Mouse (Mus musculus) cerebellum, adult 8-10 months (tissue): ENCODE results near the gene Rras2.
A peak's percentile ranks its signal among the peaks of the same experiment; 100 is the strongest.

Experiments used
- DNase-seq: peaks from one replicate; pipeline ENCODE4 v3.0.0; 2022

Gene Rras2

DNA sequence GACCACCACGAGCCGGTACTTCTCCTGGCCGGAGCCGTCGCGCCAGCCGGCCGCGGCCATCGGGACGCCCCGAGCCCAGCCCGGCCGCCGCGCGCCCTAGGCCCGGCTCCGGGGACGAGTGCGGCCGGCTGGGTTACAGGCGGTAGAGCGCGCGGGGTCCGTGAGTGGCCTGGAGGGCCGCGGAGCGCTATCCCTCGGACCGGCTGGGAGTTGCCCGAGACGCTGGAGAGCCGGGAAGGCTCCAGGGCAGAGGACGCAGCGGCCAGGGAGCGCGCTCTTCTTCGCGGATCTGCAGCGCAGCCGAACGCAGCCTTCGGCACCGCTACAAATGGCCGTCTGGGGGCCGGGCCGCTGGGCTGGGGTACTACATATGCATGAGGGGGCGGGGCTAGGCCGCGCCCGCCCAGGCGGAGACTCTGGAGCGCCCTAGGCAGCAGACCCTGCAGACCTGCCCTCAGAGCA, at the start of gene Rras2:
Gene Rras2 (minus strand): TSS at position 338 of the 462 bp plus-strand sequence.
- DNase-seq, result peak; percentile 82

DNA sequence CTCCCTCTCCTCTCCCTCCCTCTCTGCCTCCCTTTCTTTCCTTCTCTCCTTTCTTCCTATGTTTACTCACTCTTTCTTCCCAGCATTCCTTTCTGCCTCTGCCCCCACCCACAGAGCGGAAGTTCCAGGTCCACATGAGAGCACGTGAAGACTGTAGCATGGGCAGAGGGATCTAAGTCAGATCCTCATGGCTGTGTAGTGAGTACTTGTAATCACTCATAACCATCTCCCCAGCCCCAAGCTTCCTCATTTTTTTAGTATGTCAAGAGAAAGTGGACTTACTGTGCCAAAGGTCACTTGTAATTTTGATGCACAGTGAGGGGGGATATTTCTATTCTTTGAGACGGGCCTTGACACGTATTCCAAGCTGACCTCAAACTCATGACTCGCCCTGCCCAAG, 45.4 kb upstream of the Rras2 start:
- no peak for DNase-seq

DNA sequence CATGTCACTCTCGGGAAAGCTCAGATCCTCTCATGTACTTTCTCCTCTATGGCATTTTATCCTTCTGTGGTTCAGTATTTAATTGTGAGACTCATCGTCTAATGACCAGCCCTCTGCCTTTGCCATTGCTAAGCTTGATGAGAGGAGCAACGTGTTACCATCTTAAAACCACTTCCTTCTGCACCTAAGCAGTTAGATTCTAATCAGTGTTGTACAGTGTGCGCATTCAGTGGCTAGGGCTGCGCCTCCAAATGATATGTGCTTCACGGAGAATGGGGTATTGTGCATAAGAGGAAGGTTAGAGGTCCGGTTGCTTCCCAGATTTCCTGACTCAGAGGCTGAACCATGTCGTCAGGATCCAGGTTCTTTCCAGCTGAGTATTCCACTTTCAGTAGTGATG, 43.5 kb upstream of the Rras2 start:
- DNase-seq, result no peak

DNA sequence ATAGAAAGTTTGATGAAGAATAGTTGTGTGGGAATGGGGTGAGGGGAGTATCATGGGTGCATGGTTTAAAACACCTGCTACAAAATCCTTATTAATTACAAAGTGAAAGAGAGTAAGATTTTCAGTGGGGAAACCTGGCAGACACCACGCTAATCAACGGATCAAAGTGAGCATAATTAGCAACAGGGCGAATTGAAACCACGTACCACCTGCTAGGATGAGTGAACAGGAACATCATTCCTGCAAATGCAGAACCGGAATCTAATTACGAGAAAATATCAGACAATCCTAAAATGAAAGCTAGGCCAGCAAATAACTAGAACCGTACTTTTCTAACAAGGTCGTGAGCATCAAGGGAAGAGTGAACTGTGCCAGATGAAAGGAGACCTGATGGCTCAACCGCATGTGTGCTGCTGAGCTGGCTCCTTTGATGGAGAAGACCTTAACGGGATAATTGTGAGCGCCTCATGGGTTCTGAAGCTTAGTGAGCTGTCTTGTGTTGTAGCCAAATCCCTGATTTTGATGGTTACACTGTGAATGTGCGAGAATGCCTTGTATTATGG, 40.2 kb upstream of the Rras2 start:
- no peak for DNase-seq

DNA sequence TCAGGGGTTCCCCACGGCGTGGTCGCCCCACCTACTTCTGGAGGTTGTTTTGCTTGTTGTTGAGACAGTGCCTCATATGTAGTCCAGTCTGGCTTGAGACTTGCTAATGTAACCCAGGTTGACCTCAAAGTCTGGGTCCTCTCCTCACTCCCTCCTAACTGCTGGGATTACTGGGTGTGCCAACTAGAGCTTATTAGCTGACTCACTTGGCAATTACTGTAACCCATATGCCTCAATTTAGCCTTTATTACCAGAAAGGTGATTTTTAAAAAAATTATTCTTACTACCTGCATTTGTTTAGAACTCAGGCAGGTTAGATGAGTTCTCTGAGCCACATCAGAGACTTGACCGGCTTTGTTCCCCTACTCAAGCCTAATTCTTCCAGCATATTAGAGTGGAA, 38.8 kb upstream of the Rras2 start:
- DNase-seq, result no peak

DNA sequence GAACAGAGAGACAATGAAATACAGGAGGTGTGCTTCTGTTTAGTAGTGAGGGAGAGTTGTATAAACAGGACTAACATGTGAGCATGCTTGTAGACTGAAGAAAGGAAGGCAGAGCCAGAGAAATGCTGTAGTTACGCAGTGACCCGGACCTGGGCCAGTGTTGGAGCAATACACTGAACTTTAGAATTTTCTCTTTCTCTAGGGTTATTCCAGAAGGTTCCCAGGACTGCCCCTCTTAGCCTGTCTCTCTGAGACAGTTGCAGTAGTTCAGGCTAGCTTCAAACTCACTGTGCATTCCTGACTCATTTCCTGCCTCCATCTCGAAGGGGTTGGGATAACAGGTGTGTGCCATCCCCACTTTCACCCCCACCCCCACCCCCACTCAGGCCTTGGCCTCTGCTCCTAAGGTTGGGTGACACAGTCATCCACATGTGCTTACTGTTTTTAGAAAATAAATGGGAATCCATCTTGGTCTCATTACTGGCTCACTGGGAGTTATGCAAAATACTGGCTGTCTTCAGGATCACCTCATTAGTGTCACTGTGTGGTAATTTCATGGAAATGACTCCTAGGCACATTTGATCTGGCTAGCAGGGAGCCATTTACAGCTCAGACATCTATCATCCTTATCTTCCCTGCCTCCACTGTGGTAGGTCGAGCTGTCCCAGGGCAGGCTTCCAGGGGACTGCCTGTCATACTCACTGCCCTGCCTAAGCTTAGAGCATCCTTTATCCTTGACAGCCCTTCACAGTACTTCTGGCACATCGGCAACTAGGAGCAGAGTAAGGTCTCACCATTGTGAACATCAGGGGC, 37.7 kb upstream of the Rras2 start:
- no peak for DNase-seq

DNA sequence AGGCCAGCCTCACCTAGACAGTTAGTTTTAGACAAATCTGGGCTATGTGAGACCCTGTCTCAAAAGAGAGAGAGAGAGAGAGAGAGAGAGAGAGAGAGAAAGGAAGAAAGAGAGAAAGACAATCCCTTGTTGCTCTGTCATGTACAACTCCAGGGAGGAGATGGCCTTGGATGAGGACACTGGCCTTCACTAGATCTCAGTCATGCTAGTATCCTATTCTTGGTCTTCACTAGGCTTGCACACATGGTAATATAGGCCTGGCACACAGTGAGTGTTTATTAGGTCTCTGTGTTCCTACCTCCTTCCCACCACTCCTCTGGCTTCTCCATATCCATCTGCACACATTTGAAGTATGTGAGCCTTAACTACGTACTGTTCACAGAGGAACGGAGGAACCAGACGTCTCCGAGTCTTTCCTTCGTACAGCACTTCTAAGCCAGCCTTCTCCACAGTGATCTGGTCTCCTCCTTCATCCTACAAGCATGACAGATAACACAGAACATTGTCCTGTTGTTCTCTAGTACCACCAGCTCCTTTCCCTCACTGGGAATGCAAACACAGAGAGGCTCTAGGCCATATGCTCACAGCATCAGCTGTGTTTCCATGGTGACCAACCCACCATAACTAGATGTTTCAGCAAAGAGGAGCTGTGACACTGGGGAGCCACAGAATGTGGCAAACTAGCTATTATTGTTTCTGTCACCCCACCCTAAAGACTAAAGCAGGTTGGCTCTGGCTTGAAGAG, 33.6 kb upstream of the Rras2 start:
- no peak for DNase-seq

DNA sequence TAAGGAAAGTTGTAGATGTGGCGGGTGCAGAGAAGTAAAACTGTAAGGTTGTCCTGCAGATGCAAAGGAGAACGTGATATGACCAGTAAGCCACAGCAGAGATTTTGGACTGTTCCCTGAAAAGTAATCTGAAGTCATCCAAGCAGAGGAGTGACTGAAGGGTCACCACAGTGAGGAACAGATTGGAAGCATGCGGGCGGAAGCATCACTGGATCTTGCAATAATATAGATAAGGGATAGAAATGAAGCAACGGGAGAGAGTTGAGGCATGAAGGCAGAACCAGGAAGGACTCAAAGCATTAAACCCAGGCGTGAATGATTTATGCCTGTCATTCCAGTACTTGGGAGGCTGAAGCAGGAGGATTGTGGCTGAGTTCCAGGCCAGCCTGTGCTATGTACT, 32.0 kb upstream of the Rras2 start:
- no peak for DNase-seq

DNA sequence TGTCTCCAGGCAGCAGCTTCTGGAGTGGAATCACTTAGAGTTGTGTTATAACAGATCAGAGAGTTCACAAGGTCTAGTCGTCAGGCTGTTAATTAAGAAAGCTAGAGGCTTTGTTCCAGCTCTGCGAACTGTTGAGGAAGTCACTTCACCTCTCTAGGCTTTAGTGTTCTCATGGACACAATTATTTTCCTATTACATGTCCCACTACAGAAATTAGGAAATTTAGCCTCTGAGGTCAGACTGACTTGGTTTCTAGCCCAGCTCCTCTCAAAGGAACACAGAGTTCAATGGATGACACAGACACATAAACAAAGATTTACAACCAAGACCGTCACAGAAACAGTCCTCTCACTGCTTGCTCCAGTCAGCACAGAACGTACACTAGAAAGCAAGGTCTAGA, 31.6 kb upstream of the Rras2 start:
- no peak for DNase-seq

DNA sequence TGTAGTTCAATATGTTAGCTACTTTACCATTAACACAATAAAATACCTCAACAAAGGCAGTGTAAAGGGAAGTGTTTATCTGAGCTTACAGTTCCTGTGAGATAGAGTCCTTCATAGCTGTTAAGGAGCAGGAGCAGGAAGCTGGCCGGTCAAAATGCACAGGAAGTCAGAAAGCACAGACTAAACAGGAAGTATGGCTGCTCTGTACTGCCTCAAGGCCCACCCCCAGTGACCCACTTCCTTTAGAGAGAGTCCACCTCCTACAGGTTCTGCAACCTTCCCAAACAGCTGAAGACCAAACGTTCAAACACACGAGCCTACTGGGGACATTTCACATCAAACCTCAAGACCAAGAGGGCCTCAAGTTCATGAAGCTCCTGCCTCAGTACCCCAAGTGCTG, 28.3 kb upstream of the Rras2 start:
- DNase-seq, result no peak

DNA sequence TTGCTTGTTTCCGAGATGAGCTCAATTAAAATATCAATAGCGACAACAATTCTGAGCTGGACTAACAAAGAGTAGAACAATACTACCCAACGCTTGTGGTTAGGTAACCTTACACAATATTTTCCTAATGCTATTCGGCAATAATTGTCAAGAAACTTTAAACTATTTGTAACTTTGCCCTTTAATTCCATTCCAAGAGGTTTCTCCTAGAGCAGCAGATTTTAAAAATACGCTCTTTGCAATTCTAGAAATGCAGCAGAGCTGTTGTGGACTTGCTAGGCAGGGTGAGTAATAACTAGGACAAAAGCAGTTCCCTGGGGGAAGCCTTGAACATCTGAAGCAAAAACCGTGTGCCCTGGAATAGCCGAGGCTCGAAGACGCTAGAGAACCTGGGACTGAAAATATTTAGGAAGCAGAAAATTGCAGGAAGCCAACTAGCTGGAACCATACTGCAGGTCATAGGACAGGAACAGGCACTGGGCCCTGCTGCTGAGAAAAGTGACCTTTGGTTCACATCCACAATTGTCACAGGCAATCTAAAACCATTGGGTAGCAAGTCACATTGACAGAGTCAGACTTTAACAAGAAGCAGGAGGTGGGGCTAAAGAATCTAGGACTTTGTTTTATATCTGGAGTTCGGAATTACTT, 24.7 kb upstream of the Rras2 start:
- DNase-seq, result no peak

DNA sequence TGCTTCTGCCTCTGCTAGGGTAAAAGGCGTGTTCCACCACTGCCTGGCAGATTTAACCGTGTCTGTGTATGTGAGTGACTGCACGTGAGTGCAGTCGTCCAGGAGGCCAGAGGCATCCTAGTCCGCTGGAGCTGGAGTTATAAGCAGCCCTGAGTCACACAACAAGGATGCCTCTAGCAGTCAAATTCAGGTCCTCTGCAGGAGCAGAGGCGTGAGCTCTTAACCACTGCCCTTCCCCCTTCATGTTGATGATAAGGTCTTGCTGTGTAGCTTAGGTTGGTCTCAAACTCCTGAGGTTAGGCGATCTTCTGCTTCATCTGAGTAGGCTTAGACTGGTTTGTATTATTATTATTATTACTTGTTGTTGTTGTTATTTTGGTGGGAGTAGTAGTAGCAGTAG, 22.4 kb upstream of the Rras2 start:
- no peak for DNase-seq

DNA sequence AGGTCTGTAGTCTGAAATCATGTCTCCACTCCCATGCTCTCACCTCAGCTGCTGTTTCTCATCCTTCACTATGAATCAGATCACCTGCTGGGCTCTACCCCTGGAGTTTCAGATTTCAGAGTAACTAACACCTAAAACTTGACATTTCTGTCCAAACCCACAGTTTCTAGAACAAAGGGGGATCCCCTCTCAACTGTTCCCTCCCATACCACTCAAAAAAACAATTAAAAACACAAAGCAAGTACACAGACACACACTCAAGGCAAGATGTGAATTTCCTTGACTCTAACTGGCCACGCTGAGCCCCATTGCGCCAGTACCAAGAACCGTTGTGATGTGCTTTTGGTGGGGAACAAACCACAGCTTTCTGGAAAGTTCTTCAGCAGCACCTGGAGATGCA, 21.8 kb upstream of the Rras2 start:
- DNase-seq, result no peak

DNA sequence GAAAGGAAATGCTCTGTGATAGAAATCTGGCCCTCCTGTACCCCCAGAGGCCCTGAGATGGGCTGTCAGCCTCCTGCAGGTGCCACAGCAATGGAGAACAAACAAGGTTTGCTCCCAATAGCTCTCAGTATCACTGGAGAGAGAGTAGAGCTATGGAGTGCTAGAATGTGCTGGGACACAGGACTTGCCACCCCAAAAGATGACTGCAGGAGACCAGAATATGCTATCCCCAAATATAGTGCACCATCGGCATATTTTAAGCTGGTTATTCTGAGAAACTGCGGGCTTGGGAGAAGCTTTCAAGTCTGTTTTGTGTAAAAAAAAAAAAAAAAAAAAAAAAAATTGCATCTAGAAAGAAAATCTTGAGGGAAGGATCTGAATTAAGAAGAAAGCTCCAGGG, 20.7 kb upstream of the Rras2 start:
- no peak for DNase-seq

DNA sequence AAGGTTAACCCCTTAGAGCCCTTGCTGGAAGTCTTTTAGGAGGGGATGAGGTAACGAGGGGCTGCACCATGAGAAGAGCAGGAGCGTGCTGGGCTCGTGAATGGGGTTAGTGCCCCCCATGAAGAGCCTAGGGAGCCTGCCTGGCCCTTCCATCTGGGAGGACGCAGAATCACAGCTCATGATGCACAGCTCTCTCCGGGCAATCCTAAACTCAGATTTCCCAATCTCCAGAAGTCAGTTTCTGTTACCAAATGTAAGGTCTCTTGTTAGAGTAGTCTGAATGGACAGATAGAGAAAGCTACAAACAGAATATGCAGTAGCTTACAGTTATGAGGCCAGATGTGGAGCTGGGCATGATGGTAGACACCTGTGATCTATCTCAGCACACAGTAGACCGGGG, 17.6 kb upstream of the Rras2 start:
- DNase-seq, result no peak

DNA sequence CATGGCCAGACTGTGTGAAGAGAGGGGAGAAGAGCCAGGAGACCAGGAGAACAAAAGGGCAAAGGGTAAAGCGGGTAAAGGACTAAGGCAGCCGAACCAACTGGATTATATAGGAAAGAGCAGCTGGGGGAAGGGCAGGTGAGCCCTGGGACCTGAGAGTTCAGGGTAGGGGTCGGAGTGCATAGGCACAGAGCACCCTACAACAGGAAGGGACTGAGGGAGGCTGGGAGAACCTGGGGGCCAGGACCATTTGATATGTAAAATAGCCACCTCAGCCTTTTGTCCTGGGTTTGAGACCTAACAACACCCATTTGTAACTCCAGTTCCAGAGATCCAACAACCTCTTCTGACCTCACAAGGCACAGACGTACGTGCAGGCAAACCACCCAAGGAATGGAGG, 16.4 kb upstream of the Rras2 start:
- DNase-seq, result no peak

DNA sequence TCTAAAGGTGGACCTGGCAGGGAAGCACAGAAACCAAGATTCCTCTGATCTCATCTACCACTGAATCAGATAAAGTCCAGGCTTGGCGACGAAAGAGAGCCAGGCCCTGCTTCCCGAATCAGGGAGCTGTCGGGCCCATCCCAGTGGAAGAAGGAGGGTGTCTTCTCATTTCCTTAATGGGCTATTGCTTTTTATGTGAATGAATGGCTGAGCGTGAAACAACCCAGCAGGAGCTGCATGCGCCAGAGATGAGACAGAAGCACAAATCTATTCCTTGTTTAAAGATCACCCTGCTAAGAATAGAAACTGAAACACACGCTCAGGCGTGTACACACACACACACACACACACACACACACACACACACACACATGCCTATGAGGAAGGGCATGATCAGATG, 14.7 kb upstream of the Rras2 start:
- DNase-seq, result no peak

DNA sequence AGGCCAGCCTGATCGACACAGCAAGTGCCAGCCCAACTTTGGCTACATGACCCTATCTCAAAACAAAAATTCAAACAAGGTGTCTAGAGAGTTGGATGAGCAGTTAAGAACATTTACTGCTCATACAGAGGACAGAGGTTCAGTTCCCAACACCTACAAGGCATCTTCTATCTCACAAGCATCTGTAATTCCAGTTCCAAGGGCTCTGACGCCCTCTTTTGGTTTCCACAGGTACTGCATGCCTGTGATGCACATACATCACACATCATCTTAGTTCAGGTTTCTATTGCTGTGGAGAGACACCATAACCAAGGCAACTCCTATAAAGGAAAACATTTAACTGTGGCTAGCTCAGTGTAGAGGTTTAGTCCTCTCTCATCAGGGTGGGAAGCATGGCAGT, 11.7 kb upstream of the Rras2 start:
- no peak for DNase-seq

DNA sequence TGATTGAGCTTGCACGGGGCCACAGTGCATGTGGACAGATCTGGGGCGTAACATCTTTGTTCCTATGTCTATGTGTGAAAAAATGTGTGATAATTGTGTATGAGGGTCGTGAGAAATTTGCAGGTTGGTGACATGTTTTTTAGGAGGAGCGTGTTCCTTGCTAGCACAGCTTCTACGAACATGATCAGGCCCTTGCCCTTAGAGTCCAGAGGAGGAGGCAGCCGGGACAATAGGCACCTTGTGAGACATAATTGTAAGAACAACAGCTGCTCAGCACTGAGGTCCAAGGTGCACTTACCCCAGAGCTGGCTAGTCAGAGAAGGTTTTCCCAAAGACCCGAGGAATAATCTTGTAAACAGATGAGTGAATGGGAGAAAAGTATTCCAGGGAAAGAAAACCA, 599 bp upstream of the Rras2 start:
- DNase-seq, result no peak

DNA sequence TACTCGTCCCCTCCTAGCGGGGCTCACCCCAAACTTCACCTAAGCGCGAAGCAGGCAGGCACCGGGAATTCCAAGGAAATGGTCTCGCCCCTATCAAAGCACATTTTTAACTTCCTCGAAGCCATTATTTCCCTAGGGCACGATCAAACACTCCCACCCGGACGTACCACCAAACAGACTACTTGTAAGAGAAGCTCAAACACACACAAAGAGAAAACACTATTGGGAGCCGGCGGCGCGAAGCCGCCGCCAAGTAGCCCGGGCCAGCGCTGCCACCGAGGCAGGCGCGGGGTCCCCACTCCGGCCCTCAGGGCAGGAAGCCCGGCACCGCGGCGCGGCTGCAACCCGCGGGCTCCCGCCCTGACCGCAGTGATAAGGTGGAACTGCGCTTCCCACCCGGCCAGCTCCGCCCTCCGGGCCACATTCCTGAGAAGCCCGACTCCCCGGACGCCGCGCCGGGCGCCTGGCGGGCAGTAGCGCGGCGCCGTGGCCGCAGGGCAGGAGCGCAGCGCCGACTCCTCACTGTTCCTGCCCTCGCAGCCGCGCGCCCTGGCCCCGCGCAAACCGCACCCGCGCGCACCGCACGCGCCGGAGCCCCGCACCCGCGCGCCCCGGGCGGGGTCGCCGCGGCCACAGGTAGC, 750 bp downstream of the Rras2 start:
- DNase-seq, result peak; percentile 49

DNA sequence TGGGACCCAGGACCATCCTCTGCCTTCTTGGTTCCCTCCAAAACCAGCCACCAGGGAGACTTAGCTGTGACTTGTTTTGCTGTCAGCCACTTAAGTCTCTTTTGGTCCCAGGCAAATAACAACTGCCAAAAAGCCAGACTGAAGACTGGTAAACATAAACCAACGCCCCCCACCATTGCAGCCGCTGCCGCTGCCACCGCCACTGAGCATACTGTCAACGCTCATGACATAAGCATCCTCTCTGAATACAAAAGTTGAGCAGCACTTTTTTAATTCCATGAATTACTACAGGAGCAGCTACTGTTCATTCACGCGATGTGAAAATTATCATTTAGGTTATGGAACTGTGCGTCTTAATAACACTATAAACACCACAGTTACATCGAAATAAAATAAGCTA, 1.6 kb downstream of the Rras2 start:
- no peak for DNase-seq

DNA sequence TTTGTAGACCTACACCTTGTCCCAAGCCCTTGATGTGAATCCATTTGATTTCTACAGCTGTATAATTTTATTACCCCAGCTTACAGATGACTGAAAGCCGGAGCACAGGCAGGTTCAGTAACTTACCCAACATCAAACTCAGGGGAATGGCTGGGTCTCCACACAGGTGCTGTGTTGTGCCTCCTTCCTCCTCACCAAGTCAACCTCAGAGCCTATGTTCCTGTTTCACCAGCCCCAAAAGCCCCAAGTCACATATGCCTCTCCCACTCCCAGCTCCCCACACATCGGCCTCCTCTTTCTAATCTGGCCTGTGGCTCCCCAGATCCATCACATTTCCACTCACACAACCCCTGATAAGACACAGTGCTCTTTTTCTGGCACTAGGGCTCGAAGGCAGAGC, 2.6 kb downstream of the Rras2 start:
- no peak for DNase-seq

DNA sequence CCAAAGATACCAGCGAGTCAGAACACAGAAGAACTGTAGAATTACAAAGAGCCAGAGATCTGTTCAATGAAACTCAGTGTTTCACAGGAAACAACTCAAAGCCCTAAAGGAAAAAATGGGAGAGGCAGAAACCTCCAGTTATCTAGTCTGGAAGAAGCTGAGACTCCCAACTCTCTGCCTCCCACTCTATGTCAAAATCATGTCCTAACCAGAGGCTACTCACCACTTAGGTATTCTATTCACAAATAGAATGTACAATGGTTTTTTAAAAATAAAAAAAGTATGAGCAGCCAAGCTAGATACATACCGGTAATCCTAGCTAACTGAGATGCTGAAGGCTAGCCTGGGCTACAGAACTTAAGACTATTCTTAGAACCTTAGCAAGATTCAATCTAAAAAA, 3.3 kb downstream of the Rras2 start:
- no peak for DNase-seq
